8 mouse cellular contexts compared by ENCODE assay signal in the genomic region with DNA sequence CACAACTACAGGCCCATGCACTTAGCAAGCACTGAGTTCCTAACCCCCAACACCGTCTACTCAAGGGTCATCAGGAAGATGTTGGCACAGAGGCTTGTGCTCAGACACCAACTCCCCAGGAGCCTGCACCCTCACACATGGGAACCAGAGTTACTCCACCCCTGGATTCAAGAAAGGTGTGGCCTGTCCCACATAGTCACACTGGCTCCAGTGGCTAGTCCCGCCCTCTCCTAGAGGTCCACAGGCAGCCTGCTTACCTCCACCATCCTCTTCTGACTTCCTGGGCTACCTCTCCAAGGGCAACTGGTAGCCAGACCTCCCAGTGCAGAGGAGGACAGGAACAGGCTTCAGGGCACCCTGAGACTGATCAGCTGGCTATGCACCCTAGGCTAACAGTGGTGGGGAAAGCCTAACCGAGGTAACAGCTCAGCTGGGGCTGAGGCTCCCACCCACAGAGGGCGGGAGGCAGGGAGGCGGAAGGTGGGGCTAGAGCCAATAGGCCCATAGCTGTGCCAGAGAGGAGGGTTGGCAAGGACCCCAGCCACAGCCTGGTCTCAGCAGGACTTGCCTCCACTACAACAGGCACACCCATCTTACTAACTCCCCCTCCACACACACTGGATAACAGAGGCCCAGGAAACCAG. TPM values are rescaled to one million over a fixed set of nuclear protein-coding genes. Genes with fewer than 3 reads are reported as not detected.
DNase-seq lines count a peak whose midpoint lies in the region; ATAC-seq and TF ChIP-seq lines count a peak whose summit lies in the region.

No protein-coding gene starts in this region.

- WGBS in midbrain, embryonic 15.5 days: 76% methylated on average over 5 of the region's 5 CpGs
- WGBS in midbrain, embryonic 10.5 days: 79% methylated on average over 5 of the region's 5 CpGs
- WGBS in forebrain, postnatal 0 days: 57% methylated on average over 5 of the region's 5 CpGs
- WGBS in hindbrain, embryonic 16.5 days: 76% methylated on average over 5 of the region's 5 CpGs
- 75% methylated on average over 5 of the region's 5 CpGs for WGBS in limb, embryonic 11.5 days
- WGBS in neural tube, embryonic 15.5 days: 87% methylated on average over 5 of the region's 5 CpGs

- H3K27me3 ChIP-seq in midbrain, embryonic 15.5 days (replicated peaks): no peaks in the 10 kb centered on the region
- H3K27me3 ChIP-seq in midbrain, embryonic 10.5 days (ENCODE audit: low read depth, poor library complexity, severe bottlenecking): no peaks in the 10 kb centered on the region
- H3K27me3 ChIP-seq in forebrain, postnatal 0 days (ENCODE audit: insufficient read depth, low read length): no peaks in the 10 kb centered on the region
- H3K27me3 ChIP-seq in hindbrain, embryonic 16.5 days (replicated peaks; ENCODE audit: control insufficient read depth, insufficient read depth, low read length): no peaks in the 10 kb centered on the region
- H3K27me3 ChIP-seq in limb, embryonic 11.5 days (ENCODE audit: control insufficient read depth, insufficient read depth, low read length): no peaks in the 10 kb centered on the region
- no peaks in the 10 kb centered on the region for H3K27me3 ChIP-seq in neural tube, embryonic 15.5 days (replicated peaks)

- no peak overlapping the region for H3K4me3 ChIP-seq in midbrain, embryonic 15.5 days
- no peak overlapping the region for H3K4me3 ChIP-seq in midbrain, embryonic 10.5 days
- no peak overlapping the region for H3K4me3 ChIP-seq in forebrain, postnatal 0 days (ENCODE audit: low read depth, low read length)
- H3K4me3 ChIP-seq in hindbrain, embryonic 16.5 days (ENCODE audit: low read length): no peak overlapping the region
- no peak overlapping the region for H3K4me3 ChIP-seq in limb, embryonic 11.5 days (ENCODE audit: low read depth, low read length)
- no peak overlapping the region for H3K4me3 ChIP-seq in neural tube, embryonic 15.5 days (replicated peaks)

- TF ChIP-seq CTCF in forebrain, postnatal 0 days (IDR thresholded peaks at IDR 0.05; ENCODE audit: low read depth): no peak

- no peaks in the 10 kb centered on the region for H3K36me3 ChIP-seq in midbrain, embryonic 15.5 days (replicated peaks)
- H3K36me3 ChIP-seq in midbrain, embryonic 10.5 days: peaks cover 10% of the 10 kb centered on the region
- H3K36me3 ChIP-seq in forebrain, postnatal 0 days (ENCODE audit: insufficient read depth): no peaks in the 10 kb centered on the region
- H3K36me3 ChIP-seq in hindbrain, embryonic 16.5 days (ENCODE audit: control insufficient read depth, insufficient read depth, low read length): no peaks in the 10 kb centered on the region
- no peaks in the 10 kb centered on the region for H3K36me3 ChIP-seq in limb, embryonic 11.5 days (ENCODE audit: control insufficient read depth, insufficient read depth, low read length)
- H3K36me3 ChIP-seq in neural tube, embryonic 15.5 days: no peaks in the 10 kb centered on the region

- no peak overlapping the region for H3K27ac ChIP-seq in midbrain, embryonic 15.5 days
- no peak overlapping the region for H3K27ac ChIP-seq in midbrain, embryonic 10.5 days (replicated peaks)
- H3K27ac ChIP-seq in forebrain, postnatal 0 days (ENCODE audit: low read depth, low read length): no peak overlapping the region; the same call in 1 of the 2 replicates
- no peak overlapping the region for H3K27ac ChIP-seq in hindbrain, embryonic 16.5 days (ENCODE audit: low read depth, low read length)
- H3K27ac ChIP-seq in limb, embryonic 11.5 days (replicated peaks; ENCODE audit: low read depth, low read length): no peak overlapping the region
- no peak overlapping the region for H3K27ac ChIP-seq in neural tube, embryonic 15.5 days (replicated peaks)

- no peaks in the 10 kb centered on the region for H3K9me3 ChIP-seq in midbrain, embryonic 15.5 days
- H3K9me3 ChIP-seq in midbrain, embryonic 10.5 days (replicated peaks): no peaks in the 10 kb centered on the region
- no peaks in the 10 kb centered on the region for H3K9me3 ChIP-seq in forebrain, postnatal 0 days (ENCODE audit: low read length)
- no peaks in the 10 kb centered on the region for H3K9me3 ChIP-seq in hindbrain, embryonic 16.5 days (ENCODE audit: control insufficient read depth, low read length)
- H3K9me3 ChIP-seq in limb, embryonic 11.5 days (ENCODE audit: control insufficient read depth, low read length): no peaks in the 10 kb centered on the region
- H3K9me3 ChIP-seq in neural tube, embryonic 15.5 days (replicated peaks): no peaks in the 10 kb centered on the region

- no peak overlapping the region for H3K9ac ChIP-seq in midbrain, embryonic 15.5 days
- no peak overlapping the region for H3K9ac ChIP-seq in forebrain, postnatal 0 days
- H3K9ac ChIP-seq in hindbrain, embryonic 16.5 days (ENCODE audit: low read depth, low read length): no peak overlapping the region
- no peak overlapping the region for H3K9ac ChIP-seq in limb, embryonic 11.5 days (ENCODE audit: low read length)
- no peak overlapping the region for H3K9ac ChIP-seq in neural tube, embryonic 15.5 days (replicated peaks)

- ATAC-seq in midbrain, embryonic 15.5 days (replicated peaks): 0 out of 2 replicates have a peak, but pooled peaks have one; percentile 35
- ATAC-seq in forebrain, postnatal 0 days: peak; percentile 79
- peak; percentile 79 for ATAC-seq in hindbrain, embryonic 16.5 days
- ATAC-seq in limb, embryonic 11.5 days (ENCODE audit: insufficient number of reproducible peaks, low FRiP score, low TSS enrichment, low read depth): 0 out of 2 replicates have a peak, but pooled peaks have one; percentile 12
- ATAC-seq in neural tube, embryonic 15.5 days (ENCODE audit: low FRiP score): 0 out of 2 replicates have a peak, but pooled peaks have one; percentile 35

- peaks cover 7% of the 10 kb centered on the region; the same call in 1 of the 2 replicates for H3K4me1 ChIP-seq in midbrain, embryonic 15.5 days
- peaks cover 17% of the 10 kb centered on the region; the same call in 1 of the 2 replicates for H3K4me1 ChIP-seq in midbrain, embryonic 10.5 days
- H3K4me1 ChIP-seq in forebrain, postnatal 0 days (ENCODE audit: insufficient read depth): no peaks in the 10 kb centered on the region
- peaks cover 8% of the 10 kb centered on the region for H3K4me1 ChIP-seq in hindbrain, embryonic 16.5 days (ENCODE audit: control insufficient read depth, insufficient read depth, low read depth, low read length)
- H3K4me1 ChIP-seq in limb, embryonic 11.5 days (ENCODE audit: control insufficient read depth, insufficient read depth, low read length): no peaks in the 10 kb centered on the region
- peaks cover 27% of the 10 kb centered on the region for H3K4me1 ChIP-seq in neural tube, embryonic 15.5 days

- H3K4me2 ChIP-seq in midbrain, embryonic 15.5 days: no peak overlapping the region
- no peak overlapping the region for H3K4me2 ChIP-seq in forebrain, postnatal 0 days (ENCODE audit: low read depth)
- no peak overlapping the region for H3K4me2 ChIP-seq in hindbrain, embryonic 16.5 days (ENCODE audit: low read length)
- H3K4me2 ChIP-seq in limb, embryonic 11.5 days (ENCODE audit: low read depth, severe bottlenecking): no peak overlapping the region
- no peak overlapping the region for H3K4me2 ChIP-seq in neural tube, embryonic 15.5 days

- DNase-seq in midbrain, embryonic 10.5 days (ENCODE audit: low spot score): no peak
- peak; percentile 58 for DNase-seq in forebrain, postnatal 0 days
- no peak for DNase-seq in limb, embryonic 11.5 days (ENCODE audit: low spot score)
- DNase-seq in left cerebral cortex, adult 9 months (ENCODE audit: low spot score in 2 of 2): no peak
- DNase-seq in frontal cortex, postnatal 36 days (ENCODE audit: low spot score in 2 of 2): no peak

RNA-seq across cellular contexts. Expression of gene Samd4b, which starts 21.6 kb away (rescaled TPM):
- polyA plus RNA-seq in midbrain, embryonic 15.5 days (2015; fragmentation: Nextera tagmentation; extraction: Ambion mirVana): 22.8 and 24.8 TPM in 2 replicates
- polyA plus RNA-seq in midbrain, embryonic 10.5 days (2016; fragmentation: Nextera tagmentation; extraction: Ambion mirVana): 29.2 and 30.5 TPM in 2 replicates
- 35.2 and 49.1 TPM in 2 replicates for total RNA-seq in forebrain, postnatal 0 days (2014; rRNA removed)
- 21.4 and 23.3 TPM in 2 replicates for polyA plus RNA-seq in forebrain, postnatal 0 days (2015; fragmentation: Nextera tagmentation; extraction: Ambion mirVana)
- 11.1 and 23.4 TPM in 2 replicates for polyA plus RNA-seq in hindbrain, embryonic 16.5 days (2015; fragmentation: Nextera tagmentation; extraction: Ambion mirVana)
- 37.5 and 37.6 TPM in 2 replicates for polyA plus RNA-seq in limb, embryonic 11.5 days (2014; fragmentation: Nextera tagmentation; extraction: Ambion mirVana)
- polyA plus RNA-seq in neural tube, embryonic 15.5 days (2015; fragmentation: Nextera tagmentation; extraction: Ambion mirVana): 20.3 and 22.8 TPM in 2 replicates

RNA-seq across cellular contexts. Expression of gene Pak4, which starts 21.6 kb away (rescaled TPM):
- polyA plus RNA-seq in midbrain, embryonic 15.5 days (2015; fragmentation: Nextera tagmentation; extraction: Ambion mirVana): 20.9 and 21.6 TPM in 2 replicates
- polyA plus RNA-seq in midbrain, embryonic 10.5 days (2016; fragmentation: Nextera tagmentation; extraction: Ambion mirVana): 60.9 and 66.4 TPM in 2 replicates
- 11.5 and 11.9 TPM in 2 replicates for total RNA-seq in forebrain, postnatal 0 days (2014; rRNA removed)
- polyA plus RNA-seq in forebrain, postnatal 0 days (2015; fragmentation: Nextera tagmentation; extraction: Ambion mirVana): 7.4 and 11.5 TPM in 2 replicates
- 18.2 and 21.5 TPM in 2 replicates for polyA plus RNA-seq in hindbrain, embryonic 16.5 days (2015; fragmentation: Nextera tagmentation; extraction: Ambion mirVana)
- polyA plus RNA-seq in limb, embryonic 11.5 days (2014; fragmentation: Nextera tagmentation; extraction: Ambion mirVana): 37.4 and 44.5 TPM in 2 replicates
- polyA plus RNA-seq in neural tube, embryonic 15.5 days (2015; fragmentation: Nextera tagmentation; extraction: Ambion mirVana): 16.0 and 23.1 TPM in 2 replicates

RNA-seq across cellular contexts. Expression of gene Nccrp1, which starts 29.3 kb away (rescaled TPM):
- 0.14 and 0.18 TPM in 2 replicates for polyA plus RNA-seq in midbrain, embryonic 15.5 days (2015; fragmentation: Nextera tagmentation; extraction: Ambion mirVana)
- 0.14 and 0.20 TPM in 2 replicates for polyA plus RNA-seq in midbrain, embryonic 10.5 days (2016; fragmentation: Nextera tagmentation; extraction: Ambion mirVana)
- total RNA-seq in forebrain, postnatal 0 days (2014; rRNA removed): 0.10 and 0.15 TPM in 2 replicates
- polyA plus RNA-seq in forebrain, postnatal 0 days (2015; fragmentation: Nextera tagmentation; extraction: Ambion mirVana): 0.09 TPM in 1 of 2 replicates, not detected in the other
- polyA plus RNA-seq in hindbrain, embryonic 16.5 days (2015; fragmentation: Nextera tagmentation; extraction: Ambion mirVana): 0.14 TPM in 1 of 2 replicates, not detected in the other
- polyA plus RNA-seq in limb, embryonic 11.5 days (2014; fragmentation: Nextera tagmentation; extraction: Ambion mirVana): not detected in 2 replicates
- polyA plus RNA-seq in neural tube, embryonic 15.5 days (2015; fragmentation: Nextera tagmentation; extraction: Ambion mirVana): 0.31 and 0.36 TPM in 2 replicates

RNA-seq across cellular contexts. Expression of gene Sycn, which starts 35.7 kb away (rescaled TPM):
- polyA plus RNA-seq in midbrain, embryonic 15.5 days (2015; fragmentation: Nextera tagmentation; extraction: Ambion mirVana): not detected in 2 replicates
- not detected in 2 replicates for polyA plus RNA-seq in midbrain, embryonic 10.5 days (2016; fragmentation: Nextera tagmentation; extraction: Ambion mirVana)
- not detected in 2 replicates for total RNA-seq in forebrain, postnatal 0 days (2014; rRNA removed)
- not detected in 2 replicates for polyA plus RNA-seq in forebrain, postnatal 0 days (2015; fragmentation: Nextera tagmentation; extraction: Ambion mirVana)
- polyA plus RNA-seq in hindbrain, embryonic 16.5 days (2015; fragmentation: Nextera tagmentation; extraction: Ambion mirVana): not detected in 2 replicates
- polyA plus RNA-seq in limb, embryonic 11.5 days (2014; fragmentation: Nextera tagmentation; extraction: Ambion mirVana): not detected in 2 replicates
- polyA plus RNA-seq in neural tube, embryonic 15.5 days (2015; fragmentation: Nextera tagmentation; extraction: Ambion mirVana): 1.3 TPM in 1 of 2 replicates, not detected in the other

RNA-seq across cellular contexts. Expression of gene Ifnl3, which starts 53.8 kb away (rescaled TPM):
- polyA plus RNA-seq in midbrain, embryonic 15.5 days (2015; fragmentation: Nextera tagmentation; extraction: Ambion mirVana): not detected in 2 replicates
- not detected in 2 replicates for polyA plus RNA-seq in midbrain, embryonic 10.5 days (2016; fragmentation: Nextera tagmentation; extraction: Ambion mirVana)
- total RNA-seq in forebrain, postnatal 0 days (2014; rRNA removed): not detected in 2 replicates
- not detected in 2 replicates for polyA plus RNA-seq in forebrain, postnatal 0 days (2015; fragmentation: Nextera tagmentation; extraction: Ambion mirVana)
- polyA plus RNA-seq in hindbrain, embryonic 16.5 days (2015; fragmentation: Nextera tagmentation; extraction: Ambion mirVana): not detected in 2 replicates
- polyA plus RNA-seq in limb, embryonic 11.5 days (2014; fragmentation: Nextera tagmentation; extraction: Ambion mirVana): not detected in 2 replicates
- polyA plus RNA-seq in neural tube, embryonic 15.5 days (2015; fragmentation: Nextera tagmentation; extraction: Ambion mirVana): not detected in 2 replicates

Comparison
In these comparisons a context has a peak if more than half of its experiments do, and no peak if none do; other contexts are left out.
1. ATAC-seq: peak in every context shown above with its lines; median percentile 79 in forebrain, postnatal 0 days; 79 in hindbrain, embryonic 16.5 days; 35 in midbrain, embryonic 15.5 days; 35 in neural tube, embryonic 15.5 days; 12 in limb, embryonic 11.5 days.